Mouse (Mus musculus): ENCODE measurements around the gene Ube2j1.
A peak's percentile ranks its signal among the peaks of the same experiment; 100 is the strongest.
"Not testable (repeated sequence)": the region's sequence is repeated elsewhere in the genome, so short reads cannot be mapped to it uniquely, and the experiment has no call there.

Ube2j1 gene

DNA sequence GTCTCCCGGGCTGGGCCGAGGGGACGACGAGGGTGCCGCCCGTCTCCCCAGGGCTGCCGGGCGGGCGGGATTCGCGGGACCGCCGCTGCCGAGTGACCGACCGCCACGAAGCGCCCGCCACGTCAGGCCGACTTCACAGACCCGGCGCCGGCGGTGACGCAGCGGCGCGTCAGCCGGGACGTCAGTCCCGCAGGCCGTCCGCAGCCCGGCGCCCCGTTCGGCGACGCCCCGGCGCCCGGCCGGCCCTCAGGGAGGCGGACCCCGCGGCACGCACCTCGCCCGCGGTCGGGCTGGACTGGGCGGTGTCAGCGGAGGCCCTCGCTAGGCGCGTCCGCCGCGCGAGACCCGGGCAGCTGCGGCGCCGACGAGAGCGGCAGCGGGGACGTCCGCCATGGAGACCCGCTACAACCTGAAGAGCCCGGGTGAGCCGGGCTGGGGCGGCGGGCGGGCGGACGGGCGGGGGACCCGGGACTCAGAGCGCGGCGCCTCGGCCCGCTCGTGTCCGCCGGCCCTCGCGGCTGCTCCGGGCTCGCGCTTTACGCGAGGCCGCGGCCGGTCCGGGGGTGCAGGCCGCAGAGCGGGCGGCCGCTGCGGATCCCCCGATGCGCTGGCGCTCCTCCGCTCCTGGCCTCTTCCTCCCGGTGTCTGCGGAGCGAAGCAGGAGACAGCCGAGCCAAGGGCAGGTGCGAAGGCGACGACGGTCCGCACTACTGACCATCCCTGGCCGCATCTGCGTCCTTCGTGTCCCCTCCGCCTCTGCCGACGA is at the start of gene Ube2j1:
Ube2j1 (plus strand) TSS at position 222 of the 766 bp plus-strand sequence.
- peak; percentile 70 for DNase-seq (ENCODE audit: low read depth)

DNA sequence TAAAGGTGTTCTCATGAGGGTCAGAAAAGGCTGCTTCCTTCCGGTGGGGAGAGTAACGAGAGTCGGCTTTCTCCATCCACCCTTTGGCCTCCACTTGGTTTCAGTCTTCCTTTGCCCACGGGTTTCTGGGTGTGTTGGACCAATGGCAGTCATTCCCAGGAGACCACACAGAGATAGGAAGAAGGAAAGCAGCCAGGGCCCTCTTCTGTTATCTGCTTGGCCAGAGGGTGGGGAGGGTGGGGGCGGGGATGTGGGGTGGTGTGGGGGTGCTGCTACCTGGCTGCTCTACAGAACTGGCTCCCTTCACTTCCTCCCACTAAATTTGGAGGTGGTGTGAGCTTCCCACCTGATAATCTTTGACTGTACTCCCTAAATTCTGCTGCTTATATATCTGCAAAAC is 49.6 kb upstream of the Ube2j1 start:
- DNase-seq (ENCODE audit: low read depth) = no peak

DNA sequence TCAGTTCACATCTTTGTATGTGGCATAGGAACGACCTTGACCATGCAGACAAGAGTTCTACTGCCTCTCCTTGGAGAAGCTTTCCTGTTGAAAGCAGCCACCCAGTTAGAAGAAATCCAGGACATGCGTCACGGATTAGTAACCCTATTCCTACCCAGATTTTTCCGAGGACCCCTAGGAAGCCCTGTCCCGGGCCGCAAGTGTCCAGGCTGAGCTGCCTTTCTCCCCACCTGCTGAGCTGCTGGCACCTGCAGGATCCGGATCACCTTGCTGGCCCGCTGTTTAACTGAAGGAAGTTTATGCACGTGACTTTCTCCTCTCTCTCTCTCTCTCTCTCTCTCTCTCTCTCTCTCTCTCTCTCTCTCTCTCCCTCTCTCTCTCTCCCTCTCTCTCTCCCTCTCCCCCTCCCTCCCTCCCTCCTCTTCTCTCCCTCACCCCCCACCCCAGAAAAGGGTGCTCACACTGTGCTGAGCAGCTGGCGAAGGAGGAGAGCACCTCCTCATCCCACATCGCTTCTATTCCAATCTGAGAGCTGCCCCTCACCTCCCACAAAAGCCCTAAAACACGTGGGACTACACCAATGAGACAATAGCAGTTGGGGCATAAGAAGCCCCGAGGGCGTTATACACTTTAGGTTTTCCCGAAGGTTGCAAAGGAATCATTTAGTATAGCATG is 49.0 kb upstream of the Ube2j1 start:
- no peak for DNase-seq (ENCODE audit: low read depth)

DNA sequence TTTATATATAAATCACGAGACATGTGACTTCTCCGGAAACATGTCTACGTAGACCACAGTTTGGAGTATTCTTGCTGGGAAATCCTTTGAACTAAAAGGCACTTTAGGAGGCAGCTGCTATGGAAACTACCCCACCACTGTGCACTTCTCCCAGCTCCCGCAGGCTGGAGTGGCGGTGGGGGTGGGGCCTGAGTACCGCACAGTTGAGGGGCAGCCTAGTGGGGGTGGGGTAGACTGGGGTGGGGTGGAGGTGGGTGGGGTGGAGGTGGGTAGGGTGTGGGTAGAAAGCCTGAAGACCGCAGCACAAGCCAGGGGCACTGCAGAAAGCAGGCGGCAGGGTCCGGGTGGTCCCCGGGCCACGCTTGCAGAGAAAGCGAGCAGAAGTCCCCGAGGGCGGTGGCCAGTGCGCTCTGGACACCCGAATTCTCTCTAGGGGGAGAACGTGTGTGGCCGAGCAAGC is 48.5 kb upstream of the Ube2j1 start, which contains the start of gene Rragd:
Rragd (plus strand) TSS at position 322 of the 460 bp plus-strand sequence.
- DNase-seq (ENCODE audit: low read depth) = no peak

DNA sequence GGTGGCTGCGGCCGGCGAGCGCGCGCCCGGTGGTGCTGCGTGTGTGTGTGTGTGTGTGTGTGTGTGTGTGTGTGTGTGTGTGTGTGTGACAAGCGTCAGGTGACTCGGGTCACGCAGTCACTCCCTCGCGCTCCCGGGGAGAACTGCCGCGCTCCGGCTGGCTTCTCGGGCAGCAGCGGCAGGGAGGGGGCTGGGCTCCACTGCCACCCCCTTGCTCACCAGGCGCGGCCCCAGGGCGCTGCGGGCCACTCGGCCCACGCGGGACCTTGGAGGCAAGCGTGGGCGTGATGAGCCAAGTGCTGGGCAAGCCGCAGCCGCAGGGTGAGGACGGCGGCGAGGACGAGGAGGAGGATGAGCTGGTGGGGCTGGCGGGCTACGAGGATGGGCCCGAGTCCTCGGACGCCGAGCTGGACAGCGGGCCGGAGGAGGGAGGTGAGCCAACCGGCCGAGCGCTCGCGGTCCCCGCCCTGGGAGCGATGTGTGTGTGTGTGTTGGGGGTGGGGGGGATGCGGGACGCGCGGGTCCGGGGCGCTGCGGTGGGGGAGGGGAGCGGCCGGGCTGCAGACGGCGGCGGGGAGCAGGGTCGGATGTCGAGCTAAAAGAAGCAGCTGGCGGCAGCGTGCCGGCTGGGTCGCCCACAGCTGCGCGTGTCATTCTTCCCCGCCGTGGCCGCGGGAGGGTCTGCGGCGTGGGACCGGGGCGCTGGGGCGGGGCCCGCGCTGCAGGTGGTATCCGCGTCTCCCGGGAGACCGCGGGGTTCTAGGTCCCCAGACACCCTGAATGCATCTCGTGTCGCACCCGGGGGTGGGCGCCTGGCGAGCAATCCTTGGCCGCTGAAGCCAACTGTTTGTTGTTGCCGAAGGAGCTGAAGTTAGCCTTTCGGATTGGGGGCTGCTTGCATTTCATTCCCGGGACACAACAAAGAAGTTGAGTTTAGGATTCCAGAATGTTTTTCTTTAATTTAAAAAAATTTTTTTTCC is 47.8 kb upstream of the Ube2j1 start:
- no peak for DNase-seq (ENCODE audit: low read depth)

DNA sequence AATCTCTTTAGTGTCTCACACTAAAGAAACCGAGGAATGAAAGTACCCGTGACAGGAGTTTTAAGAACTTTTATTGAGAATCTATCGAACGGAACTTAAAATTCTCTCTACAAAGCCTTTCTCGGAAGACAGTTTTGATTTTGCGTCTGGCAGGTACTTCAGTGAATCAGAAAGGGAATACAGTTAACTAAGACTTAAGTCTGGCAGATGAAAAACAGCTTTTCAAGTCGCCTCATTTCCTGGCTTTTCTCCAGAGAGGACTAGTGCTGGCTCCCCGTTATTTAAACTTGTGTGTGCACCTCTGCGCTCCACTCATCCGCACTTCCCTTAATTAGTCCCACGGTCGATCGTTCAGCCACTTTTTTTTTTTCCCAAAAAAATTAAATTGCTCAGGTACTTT is 47.0 kb upstream of the Ube2j1 start:
- DNase-seq (ENCODE audit: low read depth) = no peak

DNA sequence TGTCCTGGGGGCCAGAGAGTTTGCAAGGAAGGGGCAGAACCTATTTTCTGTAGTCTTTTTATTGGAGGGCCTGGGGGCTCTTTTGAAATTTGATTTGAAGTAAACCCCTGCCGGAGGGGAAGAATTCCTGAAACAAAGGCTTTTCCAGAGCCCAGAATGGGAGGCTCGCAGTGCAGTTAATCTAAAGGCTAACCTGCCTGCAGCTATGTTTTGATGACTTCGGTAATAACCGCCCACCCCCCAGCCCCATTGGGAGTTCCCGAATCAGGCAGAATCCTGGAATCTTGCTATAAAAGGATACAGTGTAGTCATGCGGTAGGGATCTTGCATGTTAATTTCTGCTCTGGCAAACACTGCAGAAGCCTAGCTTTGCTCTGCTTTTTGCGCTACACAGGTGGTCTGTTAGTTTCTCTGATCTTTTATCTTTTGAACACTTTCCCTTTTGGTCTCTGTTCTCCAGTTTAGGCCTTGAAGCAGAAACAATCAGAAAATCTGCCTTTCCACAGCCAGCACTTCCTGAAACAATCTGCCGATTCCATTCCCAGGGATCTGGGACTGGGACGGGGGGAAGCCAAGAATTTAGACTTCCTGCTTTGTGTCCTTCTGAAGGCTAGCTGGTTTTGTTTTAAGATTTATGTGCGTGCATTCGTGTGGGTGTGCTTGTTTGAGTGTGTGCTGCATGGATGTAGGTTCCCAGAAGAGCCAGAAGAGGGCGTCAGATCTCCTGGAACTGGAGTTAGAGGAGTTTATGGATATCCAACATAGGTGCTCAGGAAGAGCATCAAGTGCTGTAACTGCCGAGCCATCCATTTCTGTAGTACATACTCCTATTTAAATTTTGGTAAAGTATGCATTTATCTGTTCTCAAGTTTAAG is 46.2 kb upstream of the Ube2j1 start:
- no peak for DNase-seq (ENCODE audit: low read depth)

DNA sequence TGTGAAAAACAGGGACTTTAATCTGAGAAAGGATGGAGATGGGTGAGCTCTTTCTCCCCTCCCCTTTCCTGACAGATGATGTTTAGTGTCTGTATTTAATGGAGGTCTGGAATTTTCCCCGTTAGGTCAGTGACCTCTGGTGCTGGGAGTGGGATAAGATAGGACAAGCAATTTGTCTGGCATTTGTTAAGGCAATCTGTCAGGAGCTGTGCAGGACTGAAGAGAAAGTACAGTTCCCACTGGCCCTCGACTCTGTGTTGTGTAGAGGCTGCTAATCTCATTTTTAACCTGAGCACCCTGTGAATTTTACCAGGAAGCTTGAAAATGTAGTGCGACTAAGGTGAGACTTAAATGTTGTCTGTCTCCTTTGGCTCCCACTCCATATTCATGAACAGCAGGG is 45.5 kb upstream of the Ube2j1 start:
- DNase-seq (ENCODE audit: low read depth) = no peak

DNA sequence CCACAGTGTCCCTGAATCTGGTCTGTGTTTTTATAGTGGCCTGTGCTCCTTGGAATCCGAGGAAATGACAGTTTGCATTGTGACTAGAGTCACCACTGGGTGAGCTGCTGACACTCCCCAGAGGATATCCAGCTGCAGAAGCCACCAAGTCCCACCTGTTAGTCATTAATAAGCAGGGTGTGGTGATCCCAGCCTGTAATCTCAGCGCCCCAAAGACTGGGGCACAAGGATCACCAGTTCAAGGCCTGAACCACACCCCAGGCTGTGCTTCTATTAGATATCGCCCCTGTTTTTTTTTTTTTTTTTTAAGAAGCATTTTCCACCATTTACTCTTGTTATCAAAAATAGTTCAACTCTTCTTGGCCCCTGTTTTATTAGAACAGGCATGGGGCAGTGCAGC is 44.2 kb upstream of the Ube2j1 start:
- DNase-seq (ENCODE audit: low read depth) = no peak

DNA sequence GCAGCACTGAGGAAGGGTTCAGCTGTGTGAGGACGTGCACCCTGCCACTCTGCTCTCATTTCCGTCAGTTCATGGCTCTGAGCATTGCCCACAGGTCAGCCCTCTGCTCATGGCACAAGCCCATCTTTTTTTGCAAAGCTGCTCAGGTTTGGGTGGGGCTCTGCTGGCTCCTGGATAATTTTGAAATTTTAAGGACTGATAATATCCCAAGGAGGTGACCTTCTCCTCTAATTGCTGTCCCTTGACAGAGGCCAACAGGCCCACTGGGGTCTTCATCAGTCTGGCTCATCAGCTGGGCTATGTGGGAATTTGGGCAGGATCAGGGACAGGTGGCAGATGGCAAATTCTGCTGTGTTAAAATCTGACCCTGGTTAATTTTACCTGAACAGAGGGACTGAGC is 41.9 kb upstream of the Ube2j1 start:
- no peak for DNase-seq (ENCODE audit: low read depth)

DNA sequence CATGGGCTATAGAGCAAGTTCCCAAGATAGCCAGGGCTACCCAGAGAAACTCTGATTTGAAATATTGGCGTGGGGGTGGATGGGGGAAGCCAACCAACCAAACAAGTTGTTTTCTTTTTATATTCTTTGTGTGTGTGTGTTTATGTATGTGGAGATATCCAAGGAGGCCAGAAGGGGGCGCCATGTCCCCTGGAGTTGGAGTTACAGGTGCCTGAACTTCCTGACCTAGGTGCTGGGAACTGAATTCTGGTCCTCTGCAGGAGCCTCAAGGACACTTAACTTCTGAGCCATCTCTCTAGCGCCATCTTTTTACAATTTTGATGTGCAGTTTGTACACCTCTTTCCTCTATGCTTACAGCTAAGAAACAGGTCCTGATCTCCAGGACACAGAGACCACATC is 37.0 kb upstream of the Ube2j1 start:
- DNase-seq (ENCODE audit: low read depth) = no peak

DNA sequence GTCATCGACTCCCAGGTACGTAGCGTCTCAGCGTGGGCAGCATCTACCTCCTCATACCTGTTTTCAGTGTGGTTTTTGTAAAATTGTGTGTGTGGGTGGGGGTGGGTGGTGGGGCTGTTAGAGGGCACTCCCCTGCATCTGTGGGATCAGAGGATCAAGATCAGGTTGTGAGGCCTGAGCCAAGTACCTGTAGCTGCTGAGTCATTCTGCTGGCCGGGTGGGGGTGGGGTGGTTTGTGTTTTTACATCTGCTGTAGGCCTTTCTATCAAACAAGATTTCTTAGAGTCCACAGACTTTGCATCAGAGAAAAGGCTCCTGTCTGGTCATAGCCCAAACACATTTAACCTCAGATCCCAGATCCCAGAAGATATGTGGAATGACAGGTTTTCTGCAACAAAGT is 35.1 kb upstream of the Ube2j1 start:
- no peak for DNase-seq (ENCODE audit: low read depth)

DNA sequence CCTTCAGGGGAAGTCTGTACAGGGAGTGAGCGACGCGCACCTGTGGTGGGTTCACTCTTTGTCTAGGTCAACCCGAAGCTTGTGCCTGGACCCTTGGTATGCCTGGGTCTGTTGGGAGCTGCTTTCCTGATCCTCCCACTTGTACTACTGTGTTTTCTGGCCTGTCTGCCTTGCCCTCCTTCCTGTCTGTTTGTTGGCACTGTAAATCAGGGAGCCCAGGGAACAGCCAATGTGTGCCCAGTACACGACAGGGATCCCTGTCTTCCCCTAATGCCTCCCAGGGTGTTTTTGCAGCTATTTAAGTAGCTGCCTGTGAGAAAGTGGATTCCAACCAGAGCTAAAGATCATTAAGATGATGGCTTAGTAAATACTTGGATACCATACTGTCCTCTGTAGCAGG is 33.6 kb upstream of the Ube2j1 start:
- DNase-seq (ENCODE audit: low read depth) = no peak

DNA sequence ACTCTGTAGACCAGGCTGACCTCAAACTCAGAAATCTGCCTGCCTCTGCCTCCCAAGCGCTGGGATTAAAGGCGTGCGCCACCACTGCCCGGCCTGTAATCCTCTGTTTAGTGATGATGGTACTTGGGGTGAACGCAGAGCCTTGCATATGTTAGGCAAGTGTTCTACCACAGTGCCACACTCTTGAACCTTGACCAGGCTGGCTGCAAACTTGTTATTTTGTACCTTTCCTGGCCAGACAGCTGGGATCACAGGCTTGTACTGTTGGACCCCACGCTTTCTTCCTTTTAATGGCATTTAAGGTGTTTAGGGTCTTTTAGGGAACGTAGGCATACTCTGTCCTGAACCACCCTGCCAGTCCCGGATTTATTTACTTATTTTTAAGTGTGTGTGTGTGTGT is 32.2 kb upstream of the Ube2j1 start:
- DNase-seq (ENCODE audit: low read depth) = no peak

DNA sequence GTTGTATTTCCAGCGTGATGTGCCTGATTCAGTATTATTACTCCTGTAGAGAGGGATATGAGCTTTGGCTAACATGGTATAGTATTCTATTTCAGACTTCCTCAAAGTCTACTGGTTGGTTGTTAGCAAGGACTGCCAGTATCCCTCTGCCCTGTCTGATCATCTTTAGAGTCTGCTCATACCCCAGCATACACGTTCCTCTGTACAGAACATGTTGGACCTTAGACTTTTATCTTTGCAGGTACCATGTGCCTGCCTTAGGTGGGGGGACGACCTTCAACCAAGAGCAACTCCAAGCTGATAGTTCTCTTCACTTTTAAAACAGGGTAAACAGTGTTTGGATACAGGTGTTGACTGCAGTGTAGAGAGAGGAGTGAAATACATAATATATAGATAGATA is 29.1 kb upstream of the Ube2j1 start:
- DNase-seq (ENCODE audit: low read depth) = no peak

DNA sequence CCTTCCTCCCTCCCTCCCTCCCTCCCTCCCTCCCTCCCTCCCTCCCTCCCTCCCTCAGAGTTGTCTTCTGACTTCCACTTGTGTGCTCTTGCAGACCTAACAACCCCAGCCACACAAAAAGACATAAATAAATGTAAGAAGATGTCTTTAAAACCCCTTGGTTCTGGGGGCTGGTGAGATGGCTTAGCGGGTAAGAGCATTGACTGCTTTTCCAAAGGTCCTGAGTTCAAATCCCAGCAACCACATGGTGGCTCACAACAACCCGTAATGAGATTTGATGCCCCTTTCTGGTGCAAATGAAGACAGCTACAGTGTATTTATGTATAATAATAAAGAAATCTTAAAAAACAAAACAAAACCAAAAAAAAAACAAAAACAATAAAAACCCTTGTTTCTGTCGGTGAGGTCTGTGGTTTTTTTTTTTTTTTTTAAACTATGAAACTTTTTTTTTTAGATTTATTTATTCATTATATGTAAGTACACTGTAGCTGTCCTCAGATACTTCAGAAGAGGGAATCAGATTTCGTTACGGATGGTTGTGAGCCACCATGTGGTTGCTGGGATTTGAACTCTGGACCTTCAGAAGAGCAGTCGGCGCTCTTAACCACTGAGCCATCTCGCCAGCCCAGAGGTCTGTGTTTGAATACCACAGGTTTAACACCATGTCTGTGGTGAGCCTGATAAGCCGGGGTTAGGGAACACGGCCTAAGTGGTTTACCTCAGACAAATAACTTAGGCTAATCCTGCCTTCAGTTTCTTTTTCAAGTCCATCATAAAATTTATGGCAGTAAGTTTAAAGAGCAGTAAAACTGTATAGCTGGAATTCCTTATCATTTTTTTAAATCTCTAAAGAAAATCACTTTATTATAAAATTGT is 25.4 kb upstream of the Ube2j1 start:
- not testable (repeated sequence) for DNase-seq (ENCODE audit: low read depth)

DNA sequence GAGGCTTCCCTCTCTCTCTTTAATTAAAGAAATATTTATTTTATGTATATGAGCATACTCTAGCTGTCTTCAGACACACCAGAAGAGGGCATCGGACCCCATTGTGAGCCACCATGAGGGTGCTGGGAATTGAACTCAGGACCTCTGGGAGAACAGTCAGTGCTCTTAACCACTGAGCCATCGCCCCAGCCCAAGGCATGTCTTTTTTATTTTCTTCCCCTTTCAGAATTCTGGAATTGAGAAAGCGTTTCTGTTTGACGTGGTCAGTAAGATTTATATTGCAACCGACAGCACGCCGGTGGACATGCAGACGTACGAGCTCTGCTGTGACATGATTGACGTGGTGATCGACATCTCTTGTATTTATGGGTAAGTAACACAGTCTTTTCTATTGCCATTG is 24.4 kb upstream of the Ube2j1 start:
- no peak for DNase-seq (ENCODE audit: low read depth)

DNA sequence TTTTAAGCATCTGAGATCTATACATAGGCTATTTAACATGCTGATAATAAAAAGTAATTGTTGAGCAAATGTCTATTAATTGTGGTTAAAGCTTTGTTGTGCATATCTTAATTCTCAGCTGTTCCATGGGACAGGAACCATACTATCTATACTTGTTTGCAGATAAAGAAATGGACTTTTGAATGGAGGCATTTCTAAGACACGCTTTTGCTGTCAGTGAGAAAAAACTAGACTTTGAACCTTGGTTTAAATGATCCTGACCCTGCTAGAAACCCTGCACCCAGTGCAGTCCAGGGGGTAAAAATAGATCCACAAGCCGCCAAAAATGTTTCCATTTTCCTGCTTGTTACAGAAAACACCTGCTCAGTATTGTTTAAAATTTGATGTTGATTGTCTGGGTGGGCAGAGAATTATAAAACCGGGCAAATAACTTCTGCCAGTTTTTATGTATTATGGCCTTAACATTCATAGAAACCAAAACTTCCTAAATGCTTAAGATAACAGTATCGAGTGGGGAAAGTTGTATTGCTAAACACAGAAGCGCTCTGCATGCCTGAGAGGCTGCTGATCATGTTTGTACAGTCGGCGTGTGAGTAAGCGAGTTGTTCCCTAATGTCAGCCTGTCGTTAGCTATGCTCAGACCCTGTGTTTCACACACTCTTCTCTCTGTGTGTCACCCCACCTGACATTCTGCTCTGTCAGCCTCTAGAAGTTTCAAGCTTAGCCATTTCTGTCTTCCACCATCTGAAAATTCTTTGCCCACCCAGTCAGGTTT is 23.6 kb upstream of the Ube2j1 start:
- DNase-seq (ENCODE audit: low read depth) = no peak

DNA sequence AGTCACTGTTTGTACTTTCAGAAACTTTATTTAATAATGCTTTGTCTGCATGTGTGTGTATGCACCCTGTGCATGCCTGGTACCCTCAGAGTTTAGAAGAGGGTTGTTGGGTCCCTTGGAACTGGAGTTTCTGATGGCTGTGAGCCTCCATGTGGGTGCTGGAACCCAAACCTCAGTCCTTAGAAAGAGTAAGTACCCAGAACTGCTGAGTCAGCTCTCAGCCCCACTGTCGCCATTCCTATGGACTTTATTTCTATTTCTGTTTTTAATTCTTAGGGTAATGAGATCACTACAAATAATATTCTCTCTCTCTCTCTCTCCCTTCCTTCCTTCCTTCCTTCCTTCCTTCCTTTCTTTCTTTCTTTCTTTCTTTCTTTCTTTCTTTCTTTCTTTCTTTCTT is 21.1 kb upstream of the Ube2j1 start:
- DNase-seq (ENCODE audit: low read depth) = no peak

DNA sequence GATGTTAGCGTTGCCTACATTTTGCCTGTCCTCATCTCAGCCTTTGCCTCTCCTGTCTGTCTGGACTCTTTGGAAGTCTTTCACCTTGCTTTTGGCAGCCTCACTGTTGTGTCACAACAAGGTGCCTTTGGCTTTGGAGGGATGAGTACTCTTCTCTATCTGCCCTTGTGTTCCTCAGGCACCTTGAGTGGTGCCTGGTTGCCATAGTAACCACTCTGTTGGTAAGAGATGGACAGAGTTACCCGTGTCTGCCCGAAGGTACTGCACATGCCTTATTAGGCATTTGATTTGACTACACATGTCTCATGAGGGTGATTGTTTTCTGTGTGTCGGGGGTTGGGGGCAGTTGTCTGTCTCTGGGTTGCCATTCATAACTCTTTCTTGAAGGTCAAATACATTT is 18.7 kb upstream of the Ube2j1 start:
- no peak for DNase-seq (ENCODE audit: low read depth)

All from fibroblast of lung, adult 2 months (primary cell).